Mouse (Mus musculus) embryonic facial prominence, embryonic 10.5 days (tissue): ENCODE results near the gene Rbfox1. TPM values are rescaled to one million over a fixed set of nuclear protein-coding genes. Genes with fewer than 3 reads are reported as not detected.

Experiments
- DNase-seq: peaks from one replicate; pipeline ENCODE4 v3.0.0-alpha.2; 2017; ENCODE audit warnings: low spot score
- H3K27ac ChIP-seq: fragments of 300-500 bp; sonication (generic); replicated peaks from 2 replicates; pipeline ENCODE4 v1.5.1; 2016; ENCODE audit warnings: mild to moderate bottlenecking
- H3K27me3 ChIP-seq: fragments of 300-500 bp; sonication (generic); replicated peaks from 2 replicates; pipeline ENCODE4 v1.6.1; 2016; ENCODE audit warnings: low read depth, mild to moderate bottlenecking; ENCODE audit not compliant: poor library complexity, severe bottlenecking
- H3K36me3 ChIP-seq: fragments of 300-500 bp; sonication (generic); replicated peaks from 2 replicates; pipeline ENCODE4 v1.6.1; 2016; ENCODE audit warnings: mild to moderate bottlenecking, moderate library complexity
- H3K4me1 ChIP-seq: fragments of 300-500 bp; sonication (generic); 2 replicates; pipeline ENCODE4 v1.6.1; 2016
- H3K4me3 ChIP-seq: fragments of 300-500 bp; sonication (generic); 2 replicates; pipeline ENCODE4 v1.5.1; 2016; ENCODE audit warnings: mild to moderate bottlenecking, moderate library complexity
- H3K9me3 ChIP-seq: fragments of 300-500 bp; sonication (generic); 2 replicates; pipeline ENCODE4 v1.6.1; 2016; ENCODE audit warnings: mild to moderate bottlenecking
- WGBS: fragments of 180-500 bp; shearing (Covaris S2); methylation state at CpG from one replicate; pipeline ENCODE4 v1.1.7; 2016; 5-methylcytosine and 5-hydroxymethylcytosine counted together
- polyA plus RNA-seq: library from polyadenylated mRNA; unstranded; fragments of >200 nt; fragmentation: Nextera tagmentation; extraction: Ambion mirVana; gene quantifications from 2 replicates; pipeline ENCODE4 v1.2.1, GENCODE M21; 2016

Rbfox1 gene
- polyA plus RNA-seq, 1 experiment from 2014 or later, result 2.3 TPM

DNA sequence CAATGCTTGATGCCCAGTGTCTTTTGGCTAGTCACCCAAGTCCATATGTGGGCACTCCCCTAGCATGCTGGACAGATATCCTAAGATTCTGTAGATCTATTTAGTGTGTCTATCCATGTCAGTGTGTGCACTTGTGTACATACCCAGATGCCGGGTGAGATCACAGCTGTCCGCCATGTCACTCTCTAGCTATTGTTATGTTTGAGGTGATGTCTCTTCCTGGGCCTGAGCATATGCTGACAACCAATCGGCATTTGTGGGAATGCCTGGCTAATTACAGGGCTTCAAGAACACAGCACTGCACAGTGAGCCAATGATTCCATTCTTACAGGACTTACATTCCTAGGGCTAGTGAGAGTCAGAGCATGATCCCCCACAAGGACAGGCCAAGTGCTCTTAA is 1208.5 kb downstream of the Rbfox1 start:
- no peaks in the 10 kb centered on the region for H3K9me3 ChIP-seq
- H3K36me3 ChIP-seq, result no peaks in the 10 kb centered on the region
- H3K27me3 ChIP-seq, result no peaks in the 10 kb centered on the region
- no peaks in the 10 kb centered on the region for H3K4me1 ChIP-seq
- H3K27ac ChIP-seq, result no peak overlapping the region
- WGBS, result 89% methylated on average over 3 of the region's 3 CpGs
- DNase-seq, result no peak
- no peak overlapping the region for H3K4me3 ChIP-seq

GRCm38 (mm10) chr16:7094181-7094749 is 1209.1 kb downstream of the Rbfox1 start:
- Histone ChIP-seq H3K4me1 (no peaks in the 10 kb centered on the region), H3K27ac (no peak overlapping the region), H3K9me3 (no peaks in the 10 kb centered on the region), H3K27me3 (no peaks in the 10 kb centered on the region), H3K36me3 (no peaks in the 10 kb centered on the region), H3K4me3 (no peak overlapping the region)
- 79% methylated on average over 7 of the region's 7 CpGs for WGBS
- no peak for DNase-seq

GRCm38 (mm10) chr16:7097071-7097470 is 1211.9 kb downstream of the Rbfox1 start:
- WGBS, result 86% methylated on average over 2 of the region's 2 CpGs
- H3K4me3 ChIP-seq, result no peak overlapping the region
- H3K36me3 ChIP-seq, result no peaks in the 10 kb centered on the region
- H3K27me3 ChIP-seq, result no peaks in the 10 kb centered on the region
- no peak for DNase-seq
- H3K9me3 ChIP-seq, result no peaks in the 10 kb centered on the region
- 0 out of 2 replicates have a peak, but pooled peaks cover 6% of the 10 kb centered on the region for H3K4me1 ChIP-seq
- no peak overlapping the region for H3K27ac ChIP-seq

DNA sequence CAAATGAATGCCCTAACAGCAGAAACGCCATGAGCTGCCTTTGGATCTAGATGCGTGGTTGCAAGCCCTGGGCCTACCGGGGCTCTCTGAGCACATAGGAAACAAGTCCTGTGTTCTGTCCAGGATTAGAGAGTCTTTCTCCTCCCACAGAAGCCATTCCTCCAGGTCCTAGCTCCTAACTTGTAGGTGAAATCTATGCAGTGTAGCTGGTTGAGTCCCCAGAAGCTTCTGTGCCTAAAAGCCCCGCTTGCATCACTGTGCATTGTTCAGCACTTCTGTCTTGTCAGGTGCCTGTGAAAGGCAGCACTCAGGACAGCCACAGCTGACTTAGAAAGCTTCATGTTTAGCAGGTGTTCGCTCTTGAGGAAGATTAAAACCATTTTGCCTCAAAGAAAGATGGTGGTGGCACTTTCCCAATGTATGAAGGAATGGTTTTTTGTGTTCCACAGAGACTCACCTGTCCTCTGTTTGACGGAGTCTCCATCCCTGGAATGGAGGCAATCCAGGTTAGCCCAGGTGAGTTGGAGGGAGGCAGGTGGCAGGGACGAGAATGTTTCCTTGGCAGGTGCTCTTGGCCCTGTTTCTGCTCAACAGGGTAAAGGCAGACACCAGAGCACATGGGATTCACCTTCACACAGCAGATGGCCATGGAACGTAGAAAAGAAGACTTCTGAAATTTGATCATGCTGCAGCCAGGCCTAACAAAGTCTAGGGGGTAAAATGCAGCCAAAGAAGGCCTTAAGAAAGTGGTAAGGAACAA is 1213.0 kb downstream of the Rbfox1 start:
- DNase-seq, result no peak
- Histone ChIP-seq H3K36me3 (no peaks in the 10 kb centered on the region), H3K4me1 (0 out of 2 replicates have a peak, but pooled peaks cover 6% of the 10 kb centered on the region), H3K27ac (no peak overlapping the region), H3K9me3 (no peaks in the 10 kb centered on the region), H3K27me3 (no peaks in the 10 kb centered on the region), H3K4me3 (no peak overlapping the region)
- 90% methylated on average over 8 of the region's 8 CpGs for WGBS

- H3K27me3 ChIP-seq, result no peaks in the 10 kb centered on the region
- no peaks in the 10 kb centered on the region for H3K36me3 ChIP-seq
- DNase-seq, result no peak
- 0 out of 2 replicates have a peak, but pooled peaks cover 6% of the 10 kb centered on the region for H3K4me1 ChIP-seq
- H3K9me3 ChIP-seq, result no peaks in the 10 kb centered on the region
- H3K27ac ChIP-seq, result no peak overlapping the region
- WGBS, result 78% methylated on average over 11 of the region's 11 CpGs
- no peak overlapping the region for H3K4me3 ChIP-seq
Observed at GRCm38 (mm10) chr16:7099506-7100300, 1214.5 kb downstream of the Rbfox1 start.

DNA sequence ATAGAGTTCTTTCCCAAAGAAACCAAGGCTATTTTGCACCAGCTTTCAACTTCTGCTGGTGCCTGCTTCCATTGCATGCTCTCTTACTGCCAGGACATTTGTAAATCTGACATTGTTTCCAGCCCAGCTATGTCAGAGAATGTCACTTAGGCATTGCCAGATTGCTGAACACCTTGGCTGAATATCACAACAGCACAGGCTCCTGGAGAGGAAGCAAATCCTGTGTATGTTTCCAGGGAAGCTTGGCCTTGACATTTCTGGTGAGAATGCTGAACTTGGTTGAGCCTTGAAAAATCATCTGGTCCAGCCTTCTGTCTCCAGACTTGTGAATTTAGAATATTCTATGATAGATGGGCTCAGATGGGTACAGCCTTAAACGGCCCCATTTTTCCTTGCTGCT is 1217.3 kb downstream of the Rbfox1 start:
- Histone ChIP-seq H3K27me3 (no peaks in the 10 kb centered on the region), H3K4me1 (0 out of 2 replicates have a peak, but pooled peaks cover 6% of the 10 kb centered on the region), H3K4me3 (no peak overlapping the region), H3K9me3 (no peaks in the 10 kb centered on the region), H3K36me3 (no peaks in the 10 kb centered on the region), H3K27ac (no peak overlapping the region)
- DNase-seq, result no peak
- 89% methylated on average over 1 of the region's 1 CpGs for whole genome bisulfite sequencing

DNA sequence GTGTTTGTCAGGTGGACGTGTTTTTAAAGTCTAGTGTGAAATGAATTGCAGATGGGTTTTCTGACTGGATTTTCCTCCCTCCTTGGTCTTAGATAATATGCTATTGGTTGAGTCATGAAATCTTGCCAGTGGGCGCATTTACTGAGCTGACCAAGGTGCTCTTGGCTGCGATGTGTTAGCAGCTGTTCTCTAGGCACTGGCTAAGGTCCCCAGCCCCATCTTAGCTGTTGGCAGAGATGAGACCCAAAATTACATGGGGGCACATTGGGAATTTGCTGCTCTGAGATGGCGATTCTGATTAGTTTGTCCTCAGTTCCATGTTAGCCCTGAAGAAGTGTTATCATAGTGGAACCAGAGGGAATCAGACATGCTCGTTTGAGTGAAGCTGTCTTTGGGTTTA is 1218.1 kb downstream of the Rbfox1 start:
- no peaks in the 10 kb centered on the region for H3K36me3 ChIP-seq
- H3K27me3 ChIP-seq, result no peaks in the 10 kb centered on the region
- no peaks in the 10 kb centered on the region for H3K9me3 ChIP-seq
- no peak for DNase-seq
- H3K4me1 ChIP-seq, result 0 out of 2 replicates have a peak, but pooled peaks cover 6% of the 10 kb centered on the region
- H3K4me3 ChIP-seq, result no peak overlapping the region
- 86% methylated on average over 5 of the region's 5 CpGs for WGBS
- H3K27ac ChIP-seq, result no peak overlapping the region

- Histone ChIP-seq H3K27me3 (no peaks in the 10 kb centered on the region), H3K4me3 (no peak overlapping the region), H3K27ac (no peak overlapping the region), H3K4me1 (no peaks in the 10 kb centered on the region), H3K36me3 (no peaks in the 10 kb centered on the region), H3K9me3 (no peaks in the 10 kb centered on the region)
- 89% methylated on average over 5 of the region's 5 CpGs for WGBS
- no peak for DNase-seq
Observed at GRCm38 (mm10) chr16:7106450-7107015, 1221.4 kb downstream of the Rbfox1 start.

DNA sequence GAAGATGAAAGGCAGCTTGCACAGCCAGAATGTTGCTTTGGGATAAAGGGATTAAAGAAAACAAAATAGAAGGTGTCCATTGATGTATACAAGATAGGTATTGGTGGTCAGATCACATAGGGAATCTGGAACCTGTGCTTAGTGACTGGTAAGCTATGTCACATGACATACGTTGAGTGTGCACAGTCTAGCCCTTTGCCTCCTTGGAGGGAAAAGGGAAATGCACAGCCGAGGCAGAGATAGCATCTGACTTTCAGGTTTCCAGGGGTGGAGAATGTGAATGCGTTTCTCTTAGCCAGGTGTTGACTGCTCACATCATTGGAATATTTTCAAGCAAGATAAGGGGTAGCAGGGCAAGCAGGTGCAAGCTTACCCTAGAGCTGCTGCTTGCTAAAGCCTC is 1230.8 kb downstream of the Rbfox1 start:
- Histone ChIP-seq H3K27me3 (no peaks in the 10 kb centered on the region), H3K9me3 (no peaks in the 10 kb centered on the region), H3K27ac (no peak overlapping the region), H3K36me3 (no peaks in the 10 kb centered on the region), H3K4me3 (no peak overlapping the region), H3K4me1 (0 out of 2 replicates have a peak, but pooled peaks cover 3% of the 10 kb centered on the region)
- no peak for DNase-seq
- WGBS, result 83% methylated on average over 3 of the region's 3 CpGs

- no peaks in the 10 kb centered on the region for H3K9me3 ChIP-seq
- no peaks in the 10 kb centered on the region for H3K4me1 ChIP-seq
- 94% methylated on average over 5 of the region's 5 CpGs for WGBS
- no peaks in the 10 kb centered on the region for H3K36me3 ChIP-seq
- no peaks in the 10 kb centered on the region for H3K27me3 ChIP-seq
- no peak overlapping the region for H3K27ac ChIP-seq
- H3K4me3 ChIP-seq, result no peak overlapping the region
- no peak for DNase-seq
Observed at GRCm38 (mm10) chr16:7129591-7129990, 1244.4 kb downstream of the Rbfox1 start.

- H3K27me3 ChIP-seq, result no peaks in the 10 kb centered on the region
- WGBS, result 76% methylated on average over 1 of the region's 1 CpGs
- no peak overlapping the region for H3K4me3 ChIP-seq
- H3K27ac ChIP-seq, result no peak overlapping the region
- no peaks in the 10 kb centered on the region for H3K36me3 ChIP-seq
- H3K9me3 ChIP-seq, result no peaks in the 10 kb centered on the region
- no peaks in the 10 kb centered on the region for H3K4me1 ChIP-seq
- DNase-seq, result no peak
Observed at GRCm38 (mm10) chr16:7132434-7132833, 1247.3 kb downstream of the Rbfox1 start.

DNA sequence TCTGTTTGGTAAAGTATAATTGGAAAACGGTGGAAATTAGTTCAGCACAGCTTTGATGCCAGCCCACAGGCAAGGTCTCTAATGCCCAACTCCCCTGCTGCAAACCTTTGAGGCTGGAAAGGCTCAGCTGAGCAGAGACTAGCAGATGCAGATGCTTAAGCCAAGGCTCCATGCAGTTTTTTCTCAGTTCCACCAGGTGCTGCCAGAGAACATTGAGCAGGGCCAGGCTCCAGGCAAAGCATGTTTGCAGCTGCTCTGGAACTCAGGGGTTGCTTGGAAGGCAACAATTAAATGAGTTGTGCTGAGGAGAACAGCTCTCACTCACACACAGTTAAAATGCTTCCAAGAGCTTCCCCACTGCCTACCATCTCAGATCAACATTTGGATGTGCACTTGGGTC is 1251.8 kb downstream of the Rbfox1 start:
- WGBS, result 63% methylated on average over 1 of the region's 1 CpGs
- Histone ChIP-seq H3K27me3 (no peaks in the 10 kb centered on the region), H3K27ac (no peak overlapping the region), H3K4me3 (no peak overlapping the region), H3K36me3 (no peaks in the 10 kb centered on the region), H3K4me1 (no peaks in the 10 kb centered on the region), H3K9me3 (no peaks in the 10 kb centered on the region)
- DNase-seq, result no peak
